Mouse (Mus musculus): ENCODE measurements around the gene Gpr68. TPM values are rescaled to one million over a fixed set of nuclear protein-coding genes. Genes with fewer than 3 reads are reported as not detected.
A peak's percentile ranks its signal among the peaks of the same experiment; 100 is the strongest.

Gene Gpr68
- 5.4 and 5.8 TPM in 2 replicates for polyA plus RNA-seq (2012; ENCODE audit: insufficient read depth, insufficient read length, missing spikeins)

GRCm38 (mm10) chr12:100907598-100908297, at the start of gene Gpr68:
TSS of gene Gpr68 (minus strand) at chr12:100908198.
- H3K4me1 ChIP-seq (ENCODE audit: control insufficient read depth, insufficient read depth, low read length): peaks cover 9% of the 10 kb centered on the region
- no peak for TF ChIP-seq POLR2A (IDR thresholded peaks at IDR 0.05; ENCODE audit: borderline replicate concordance, low read depth, low read length)
- no peak for TF ChIP-seq CTCF (IDR thresholded peaks at IDR 0.05; ENCODE audit: low read depth, low read length)
- no peak within 1 kb of the TSS for H3K27ac ChIP-seq (ENCODE audit: insufficient read depth, low read depth, low read length)
- H3K4me3 ChIP-seq (ENCODE audit: insufficient read depth, low read length): peak within 1 kb of the TSS; percentile 68

GRCm38 (mm10) chr12:100957257-100957656, 49.3 kb upstream of the Gpr68 start:
- H3K4me3 ChIP-seq (ENCODE audit: insufficient read depth, low read length): no peak overlapping the region
- H3K27ac ChIP-seq (ENCODE audit: insufficient read depth, low read depth, low read length): no peak overlapping the region
- peaks cover 3% of the 10 kb centered on the region; the same call in 1 of the 2 replicates for H3K4me1 ChIP-seq (ENCODE audit: control insufficient read depth, insufficient read depth, low read length)
- TF ChIP-seq CTCF (IDR thresholded peaks at IDR 0.05; ENCODE audit: low read depth, low read length) (no peak), POLR2A (IDR thresholded peaks at IDR 0.05; ENCODE audit: borderline replicate concordance, low read depth, low read length) (no peak)

- H3K27ac ChIP-seq (ENCODE audit: insufficient read depth, low read depth, low read length): no peak overlapping the region
- no peak for TF ChIP-seq POLR2A (IDR thresholded peaks at IDR 0.05; ENCODE audit: borderline replicate concordance, low read depth, low read length)
- TF ChIP-seq CTCF (IDR thresholded peaks at IDR 0.05; ENCODE audit: low read depth, low read length): no peak
- peaks cover 3% of the 10 kb centered on the region; the same call in 1 of the 2 replicates for H3K4me1 ChIP-seq (ENCODE audit: control insufficient read depth, insufficient read depth, low read length)
- H3K4me3 ChIP-seq (ENCODE audit: insufficient read depth, low read length): no peak overlapping the region
These were observed 48.8 kb upstream of the Gpr68 start for GRCm38 (mm10) chr12:100956825-100957224.

DNA sequence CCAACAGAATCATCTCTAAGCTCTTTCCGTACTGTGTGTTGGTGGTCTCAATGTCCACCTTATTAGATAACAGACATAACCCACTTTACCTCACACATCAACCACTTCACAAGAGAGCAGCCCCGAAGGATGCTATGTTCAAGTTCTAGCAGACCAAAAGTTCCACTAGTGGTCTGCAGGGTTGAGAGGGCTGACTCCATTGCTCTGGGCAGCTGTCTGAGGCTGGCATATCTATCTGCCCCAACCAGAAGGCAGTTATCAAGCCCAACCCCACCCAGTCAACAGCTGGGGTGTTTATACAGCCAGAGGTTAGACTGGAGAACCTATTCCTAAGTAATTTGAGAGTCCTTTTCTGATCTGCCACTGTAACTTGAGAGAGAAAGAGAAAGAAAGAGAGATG, 48.0 kb upstream of the Gpr68 start:
- H3K27ac ChIP-seq (ENCODE audit: insufficient read depth, low read depth, low read length): no peak overlapping the region
- peaks cover 3% of the 10 kb centered on the region; the same call in 1 of the 2 replicates for H3K4me1 ChIP-seq (ENCODE audit: control insufficient read depth, insufficient read depth, low read length)
- TF ChIP-seq POLR2A (IDR thresholded peaks at IDR 0.05; ENCODE audit: borderline replicate concordance, low read depth, low read length) (no peak), CTCF (IDR thresholded peaks at IDR 0.05; ENCODE audit: low read depth, low read length) (no peak)
- H3K4me3 ChIP-seq (ENCODE audit: insufficient read depth, low read length): no peak overlapping the region

- no peak overlapping the region for H3K27ac ChIP-seq (ENCODE audit: insufficient read depth, low read depth, low read length)
- TF ChIP-seq POLR2A (IDR thresholded peaks at IDR 0.05; ENCODE audit: borderline replicate concordance, low read depth, low read length) (no peak), CTCF (IDR thresholded peaks at IDR 0.05; ENCODE audit: low read depth, low read length) (no peak)
- peaks cover 3% of the 10 kb centered on the region; the same call in 1 of the 2 replicates for H3K4me1 ChIP-seq (ENCODE audit: control insufficient read depth, insufficient read depth, low read length)
- no peak overlapping the region for H3K4me3 ChIP-seq (ENCODE audit: insufficient read depth, low read length)
These were observed 45.9 kb upstream of the Gpr68 start for GRCm38 (mm10) chr12:100953926-100954325.

DNA sequence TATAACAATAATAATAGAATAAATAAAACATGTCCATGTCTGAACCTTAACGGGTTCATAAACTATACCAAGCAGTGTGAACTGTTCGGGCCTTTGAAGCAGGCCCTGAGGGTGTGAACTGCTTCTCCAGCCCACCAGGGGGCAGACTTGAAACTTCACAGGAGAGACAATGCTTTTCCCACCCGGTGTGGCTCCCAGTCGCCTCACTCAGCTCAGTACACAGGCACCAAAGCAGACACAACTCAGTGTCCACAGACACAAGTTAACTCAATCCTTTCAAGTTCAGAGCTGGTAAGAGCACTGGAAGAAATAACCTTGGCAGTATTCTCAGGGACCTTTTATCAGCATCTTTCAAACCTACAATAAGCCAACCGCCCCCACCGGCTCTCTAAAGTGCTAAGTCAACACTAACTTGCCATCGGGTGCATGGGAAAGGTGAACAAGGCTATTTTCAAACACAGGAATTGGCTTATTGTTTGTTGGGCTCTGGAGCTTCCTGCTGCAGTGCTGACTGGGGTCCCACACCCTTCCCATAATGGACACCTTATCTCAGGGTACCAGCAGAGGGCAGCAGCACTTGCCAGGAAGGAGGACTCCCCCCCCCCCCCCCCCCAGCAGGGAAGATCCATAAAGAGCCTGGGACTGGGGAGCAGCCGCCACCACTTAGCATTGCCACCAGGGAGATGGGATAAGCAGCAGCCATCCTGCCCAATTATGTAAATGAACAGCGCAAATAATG, 44.4 kb upstream of the Gpr68 start:
- no peak overlapping the region for H3K27ac ChIP-seq (ENCODE audit: insufficient read depth, low read depth, low read length)
- peaks cover 3% of the 10 kb centered on the region; the same call in 1 of the 2 replicates for H3K4me1 ChIP-seq (ENCODE audit: control insufficient read depth, insufficient read depth, low read length)
- no peak overlapping the region for H3K4me3 ChIP-seq (ENCODE audit: insufficient read depth, low read length)
- TF ChIP-seq POLR2A (IDR thresholded peaks at IDR 0.05; ENCODE audit: borderline replicate concordance, low read depth, low read length): no peak
- TF ChIP-seq CTCF (IDR thresholded peaks at IDR 0.05; ENCODE audit: low read depth, low read length): peak; percentile 50

GRCm38 (mm10) chr12:100949146-100949545, 41.1 kb upstream of the Gpr68 start:
- Histone ChIP-seq H3K4me1 (ENCODE audit: control insufficient read depth, insufficient read depth, low read length) (peaks cover 3% of the 10 kb centered on the region; the same call in 1 of the 2 replicates), H3K4me3 (ENCODE audit: insufficient read depth, low read length) (no peak overlapping the region), H3K27ac (ENCODE audit: insufficient read depth, low read depth, low read length) (no peak overlapping the region)
- TF ChIP-seq POLR2A (IDR thresholded peaks at IDR 0.05; ENCODE audit: borderline replicate concordance, low read depth, low read length) (no peak), CTCF (IDR thresholded peaks at IDR 0.05; ENCODE audit: low read depth, low read length) (no peak)

DNA sequence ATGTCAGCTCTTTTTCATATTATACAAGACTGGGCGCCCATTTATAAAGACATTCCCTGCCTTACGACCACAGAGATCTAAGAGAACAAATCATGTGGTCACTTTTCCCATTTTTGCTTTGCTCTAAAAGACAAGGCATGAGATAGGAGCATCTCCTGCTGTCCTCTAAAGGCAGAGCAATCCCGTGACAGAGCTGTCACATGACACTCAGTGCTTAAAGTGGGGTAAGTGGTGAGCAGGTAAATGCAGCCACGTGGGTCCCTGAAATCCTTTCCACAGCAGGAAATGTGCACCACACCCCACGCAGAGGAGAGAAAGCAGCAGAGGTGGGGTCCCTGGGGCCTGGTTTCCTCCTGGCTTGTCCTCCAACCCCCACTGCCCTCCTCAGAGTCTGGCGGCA, 40.0 kb upstream of the Gpr68 start:
- Histone ChIP-seq H3K4me1 (ENCODE audit: control insufficient read depth, insufficient read depth, low read length) (peaks cover 3% of the 10 kb centered on the region; the same call in 1 of the 2 replicates), H3K27ac (ENCODE audit: insufficient read depth, low read depth, low read length) (no peak overlapping the region), H3K4me3 (ENCODE audit: insufficient read depth, low read length) (no peak overlapping the region)
- TF ChIP-seq CTCF (IDR thresholded peaks at IDR 0.05; ENCODE audit: low read depth, low read length) (no peak), POLR2A (IDR thresholded peaks at IDR 0.05; ENCODE audit: borderline replicate concordance, low read depth, low read length) (no peak)

DNA sequence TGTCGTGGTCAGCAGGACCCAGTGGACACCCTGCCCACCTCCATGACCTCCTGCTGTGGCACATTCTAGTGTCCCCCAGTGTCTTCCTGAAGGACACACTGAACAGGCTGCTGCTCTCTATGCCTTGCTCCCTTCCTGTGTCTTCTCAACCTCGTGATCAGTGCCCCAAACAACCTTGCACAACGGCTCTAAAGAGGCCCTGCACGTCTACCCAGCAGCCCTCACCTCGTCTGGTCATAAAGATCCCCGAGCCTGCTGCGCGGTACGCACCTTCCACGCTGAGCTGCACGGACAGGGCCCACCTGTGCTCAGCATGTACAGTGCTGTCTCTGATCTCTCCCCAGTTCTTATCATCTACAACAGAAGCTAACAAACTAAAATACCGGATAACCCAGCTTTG, 38.0 kb upstream of the Gpr68 start:
- Histone ChIP-seq H3K27ac (ENCODE audit: insufficient read depth, low read depth, low read length) (no peak overlapping the region), H3K4me3 (ENCODE audit: insufficient read depth, low read length) (no peak overlapping the region), H3K4me1 (ENCODE audit: control insufficient read depth, insufficient read depth, low read length) (no peaks in the 10 kb centered on the region)
- TF ChIP-seq CTCF (IDR thresholded peaks at IDR 0.05; ENCODE audit: low read depth, low read length): no peak
- no peak for TF ChIP-seq POLR2A (IDR thresholded peaks at IDR 0.05; ENCODE audit: borderline replicate concordance, low read depth, low read length)

- no peaks in the 10 kb centered on the region for H3K4me1 ChIP-seq (ENCODE audit: control insufficient read depth, insufficient read depth, low read length)
- no peak overlapping the region for H3K27ac ChIP-seq (ENCODE audit: insufficient read depth, low read depth, low read length)
- no peak overlapping the region for H3K4me3 ChIP-seq (ENCODE audit: insufficient read depth, low read length)
- TF ChIP-seq POLR2A (IDR thresholded peaks at IDR 0.05; ENCODE audit: borderline replicate concordance, low read depth, low read length) (no peak), CTCF (IDR thresholded peaks at IDR 0.05; ENCODE audit: low read depth, low read length) (no peak)
These were observed 37.5 kb upstream of the Gpr68 start for GRCm38 (mm10) chr12:100945501-100945900.
